Mouse (Mus musculus) brain, embryonic 14.5 days (tissue): Measurements from ENCODE around the gene Miox.

Source experiments
- CTCF ChIP-seq: fragments of 200-500 bp; IDR thresholded peaks from 2 replicates; pipeline ENCODE4 v1.5.1; 2012; ENCODE audit warnings: inconsistent platforms, mild to moderate bottlenecking, moderate library complexity, borderline replicate concordance; ENCODE audit not compliant: insufficient read depth, insufficient read length; ENCODE audit errors: extremely low read depth
- POLR2A ChIP-seq: fragments of 200-500 bp; IDR thresholded peaks from 2 replicates; pipeline ENCODE4 v1.6.1; 2012; ENCODE audit warnings: mild to moderate bottlenecking, inconsistent platforms, borderline replicate concordance; ENCODE audit not compliant: poor library complexity, insufficient read depth, insufficient read length, severe bottlenecking; ENCODE audit errors: extremely low read depth

DNA sequence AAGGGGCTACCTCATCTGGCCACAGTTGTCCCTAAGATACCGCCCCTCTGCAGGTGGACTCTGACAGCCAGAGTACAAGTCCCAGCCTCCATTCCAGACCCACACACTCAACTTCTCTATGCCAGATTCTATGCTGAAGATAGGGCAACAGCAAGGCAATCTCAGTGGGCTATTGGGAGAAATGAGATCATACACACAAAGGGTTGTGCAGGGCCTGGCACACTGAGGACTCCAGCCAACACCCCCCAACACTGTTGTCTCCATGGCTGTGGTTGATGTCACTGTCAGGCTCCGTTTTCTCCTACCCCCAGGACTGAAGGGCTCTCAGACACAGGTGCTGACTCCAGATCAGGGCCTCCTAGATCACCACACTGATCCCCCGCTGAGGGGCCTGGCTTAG is 20.1 kb upstream of the Miox start:
- no peak for TF ChIP-seq POLR2A
- no peak for TF ChIP-seq CTCF
